Mouse (Mus musculus) G1E (cell line): Measurements from ENCODE around the gene Actn1.

Source experiments
- CTCF ChIP-seq: IDR thresholded peaks from 2 replicates; pipeline ENCODE4 v1.5.1; 2012; ENCODE audit warnings: low read depth, low read length, inconsistent platforms, mixed read lengths
- GATA1 ChIP-seq: IDR thresholded peaks from 2 replicates; pipeline ENCODE4 v1.6.1; 2012; ENCODE audit warnings: borderline replicate concordance, low read length, inconsistent platforms, mixed read lengths
- POLR2AphosphoS5 ChIP-seq: IDR thresholded peaks from 2 replicates; pipeline ENCODE4 v1.6.1; 2012; ENCODE audit warnings: low read depth, low read length, inconsistent platforms; ENCODE audit not compliant: insufficient replicate concordance
- TAL1 ChIP-seq: conservative IDR thresholded peaks from 2 replicates; pipeline ENCODE4 v1.6.1; 2012; ENCODE audit warnings: low read depth, low read length, inconsistent platforms, mixed read lengths

- TF ChIP-seq CTCF (no peak), TAL1 (no peak), GATA1 (no peak), POLR2AphosphoS5 (no peak)
Observed at GRCm38 (mm10) chr12:80184041-80184440, 76.1 kb downstream of the Actn1 start.
